In the genomic region with DNA sequence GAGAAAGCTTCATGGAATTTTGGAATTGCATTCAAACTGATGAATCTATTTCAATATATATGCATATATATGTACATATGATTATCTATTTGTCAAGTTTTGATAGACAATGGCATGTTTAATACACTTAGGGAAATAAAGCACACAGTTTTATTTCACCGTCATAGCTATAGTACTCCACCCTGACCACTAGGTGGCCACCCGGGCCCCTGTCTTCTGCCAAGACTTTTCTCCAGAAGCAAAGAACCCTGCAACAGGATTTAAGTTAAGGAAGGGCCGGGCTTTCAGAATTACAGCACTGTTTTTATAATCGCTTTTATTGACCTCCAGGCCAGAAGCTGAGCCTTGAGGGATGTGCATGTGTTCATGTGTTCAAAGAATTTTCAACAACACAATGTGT, we compare ENCODE assay signal across 7 mouse cellular contexts.
DNase-seq lines count a peak whose midpoint lies in the region; ATAC-seq and TF ChIP-seq lines count a peak whose summit lies in the region.

No protein-coding gene starts in this region.

- no peaks in the 10 kb centered on the region for H3K27me3 ChIP-seq in hindbrain, embryonic 14.5 days (ENCODE audit: control insufficient read depth, insufficient read depth, low read length)

- H3K4me2 ChIP-seq in hindbrain, embryonic 14.5 days (replicated peaks) = no peak overlapping the region

- 29% methylated on average over 4 of the region's 4 CpGs for WGBS in hindbrain, embryonic 14.5 days

- no peak overlapping the region for H3K9ac ChIP-seq in hindbrain, embryonic 14.5 days

- no peaks in the 10 kb centered on the region for H3K9me3 ChIP-seq in hindbrain, embryonic 14.5 days (ENCODE audit: control insufficient read depth, low read length)

- no peaks in the 10 kb centered on the region for H3K4me1 ChIP-seq in hindbrain, embryonic 14.5 days (replicated peaks; ENCODE audit: control insufficient read depth, insufficient read depth, low read length)

- H3K4me3 ChIP-seq in left cerebral cortex, adult 2 months = no peak overlapping the region
- H3K4me3 ChIP-seq in hindbrain, embryonic 14.5 days (replicated peaks; ENCODE audit: low read length) = no peak overlapping the region

- no peaks in the 10 kb centered on the region for H3K36me3 ChIP-seq in hindbrain, embryonic 14.5 days (replicated peaks; ENCODE audit: control insufficient read depth, insufficient read depth)

- no peak overlapping the region for H3K27ac ChIP-seq in left cerebral cortex, adult 2 months
- no peak overlapping the region for H3K27ac ChIP-seq in hindbrain, embryonic 14.5 days

- peak; percentile 78 for TF ChIP-seq CTCF in left cerebral cortex, adult 2 months (IDR thresholded peaks at IDR 0.05)

- peak; percentile 19 to 43 for DNase-seq in left cerebral cortex, adult 2 months (ENCODE audit: extremely low spot score in 1 of 2, low spot score in 2 of 2)
- no peak for DNase-seq in left cerebral cortex, adult 8-10 months (ENCODE audit: low spot score in 2 of 2)
- peak; percentile 65 for DNase-seq in NIH3T3 (ENCODE audit: low read depth)
- peak; percentile 1 for DNase-seq in c-Kit-positive CD71-positive TER-119-positive erythroid progenitor cells, embryonic 14.5 days (ENCODE audit: low spot score)
- peak; percentile 39 for DNase-seq in hindbrain, embryonic 14.5 days (ENCODE audit: low spot score)
- DNase-seq in layer of hippocampus, adult 9-11 months = no peak

- ATAC-seq in hindbrain, embryonic 14.5 days (ENCODE audit: low FRiP score) = no peak
- ATAC-seq in megakaryocyte progenitor cell, adult 5-6 weeks (replicated peaks; ENCODE audit: poor library complexity) = peak; percentile 77

- intact Hi-C loops in left cerebral cortex, adult 2 months (cut with DNase I) = loop anchor here (1.0 to 2.0 kb wide), 2 partner anchors 209 to 243 kb away; no protein-coding TSS in a partner anchor

Comparison
In these comparisons a context has a peak if more than half of its experiments do, and no peak if none do; other contexts are left out.
1. DNase-seq: peak in left cerebral cortex, adult 2 months (2 of 2), NIH3T3 (single experiment), c-Kit-positive CD71-positive TER-119-positive erythroid progenitor cells, embryonic 14.5 days (single experiment) and hindbrain, embryonic 14.5 days (single experiment); none in left cerebral cortex, adult 8-10 months (0 of 2) and layer of hippocampus, adult 9-11 months (single experiment).